Mouse (Mus musculus) midbrain, embryonic 14.5 days (tissue): ENCODE results near the gene Fhl4. TPM values are rescaled to one million over a fixed set of nuclear protein-coding genes. Genes with fewer than 3 reads are reported as not detected.

ENCODE experiments used
- ATAC-seq: fragments of 200-750 bp; cut with Nextera tagmentation; 2 replicates; pipeline ENCODE4 v1.8.0; 2017; ENCODE audit warnings: moderate number of reproducible peaks, moderate library complexity; ENCODE audit not compliant: low FRiP score, low TSS enrichment
- DNase-seq: peaks from one replicate; pipeline ENCODE4 v3.0.0-alpha.2; 2015
- H3K27ac ChIP-seq: fragments of 300-500 bp; sonication (generic); replicated peaks from 2 replicates; pipeline ENCODE4 v1.5.1; 2014; ENCODE audit warnings: mild to moderate bottlenecking, low read depth, low read length, moderate library complexity
- H3K27me3 ChIP-seq: fragments of 300-500 bp; sonication (generic); 2 replicates; pipeline ENCODE4 v1.6.1; 2014; ENCODE audit warnings: low read length, control low read depth, mixed read lengths; ENCODE audit not compliant: control insufficient read depth, insufficient read depth
- H3K36me3 ChIP-seq: fragments of 300-500 bp; sonication (generic); 2 replicates; pipeline ENCODE4 v1.6.1; 2014; ENCODE audit warnings: low read length, control low read depth; ENCODE audit not compliant: control insufficient read depth, insufficient read depth
- H3K4me1 ChIP-seq: fragments of 300-500 bp; sonication (generic); 2 replicates; pipeline ENCODE4 v1.6.1; 2014; ENCODE audit warnings: mild to moderate bottlenecking, antibody characterized with exemption, low read length, control low read depth; ENCODE audit not compliant: control insufficient read depth, insufficient read depth
- H3K4me2 ChIP-seq: fragments of 300-500 bp; sonication (generic); 2 replicates; pipeline ENCODE4 v1.6.1; 2014; ENCODE audit warnings: mild to moderate bottlenecking, low read length, moderate library complexity
- H3K4me3 ChIP-seq: fragments of 300-500 bp; sonication (generic); replicated peaks from 2 replicates; pipeline ENCODE4 v1.5.1; 2014; ENCODE audit warnings: low read depth, low read length
- H3K9ac ChIP-seq: fragments of 300-500 bp; sonication (generic); replicated peaks from 2 replicates; pipeline ENCODE4 v1.6.1; 2014; ENCODE audit warnings: mild to moderate bottlenecking, low read length, moderate library complexity
- H3K9me3 ChIP-seq: fragments of 300-500 bp; sonication (generic); 2 replicates; pipeline ENCODE4 v1.6.1; 2016; ENCODE audit warnings: low read length, control low read depth, mixed read lengths; ENCODE audit not compliant: control insufficient read depth
- WGBS: fragments of 180-500 bp; shearing (Covaris S2); extraction: QIAGEN DNeasy Blood & Tissue Kit; methylation state at CpG from one replicate; pipeline ENCODE4 v1.1.7; 2014; 5-methylcytosine and 5-hydroxymethylcytosine counted together
- polyA plus RNA-seq: library from polyadenylated mRNA; unstranded; fragments of >200 nt; fragmentation: Nextera tagmentation; extraction: Ambion mirVana; gene quantifications from 2 replicates; pipeline ENCODE4 v1.2.1, GENCODE M21; 2014

Gene Fhl4
- polyA plus RNA-seq, 1 experiment from 2014 or later = 2.7 TPM

GRCm38 (mm10) chr10:85114409-85114808, 12.1 kb upstream of the Fhl4 start:
- Histone ChIP-seq H3K4me3 (no peak overlapping the region), H3K9me3 (no peaks in the 10 kb centered on the region), H3K4me2 (no peak overlapping the region), H3K27me3 (no peaks in the 10 kb centered on the region), H3K27ac (no peak overlapping the region), H3K36me3 (peaks cover 28% of the 10 kb centered on the region), H3K4me1 (no peaks in the 10 kb centered on the region), H3K9ac (no peak overlapping the region)
- DNase-seq = no peak
- 92% methylated on average over 4 of the region's 4 CpGs for WGBS
- ATAC-seq = no peak

GRCm38 (mm10) chr10:85103085-85103885, 990 bp upstream of the Fhl4 start:
- DNase-seq (peak; percentile 44), ATAC-seq (peak; percentile 32; the same call in 1 of the 2 replicates)
- Histone ChIP-seq H3K27ac (peak overlapping the region; percentile 89), H3K9ac (peak overlapping the region; percentile 85), H3K27me3 (no peaks in the 10 kb centered on the region), H3K4me2 (peak overlapping the region; percentile 69), H3K4me3 (peak overlapping the region; percentile 95), H3K4me1 (peaks cover 11% of the 10 kb centered on the region; the same call in 1 of the 2 replicates), H3K9me3 (no peaks in the 10 kb centered on the region), H3K36me3 (no peaks in the 10 kb centered on the region)
- under 1% methylated on average over 34 of the region's 34 CpGs for WGBS

GRCm38 (mm10) chr10:85101841-85102240, 454 bp downstream of the Fhl4 start:
- H3K36me3 ChIP-seq = no peaks in the 10 kb centered on the region
- H3K4me2 ChIP-seq = peak overlapping the region; percentile 69
- H3K4me3 ChIP-seq = peak overlapping the region; percentile 95
- peaks cover 11% of the 10 kb centered on the region; the same call in 1 of the 2 replicates for H3K4me1 ChIP-seq
- no peaks in the 10 kb centered on the region for H3K9me3 ChIP-seq
- WGBS = under 1% methylated on average over 10 of the region's 10 CpGs
- H3K9ac ChIP-seq = peak overlapping the region; percentile 82
- peak; percentile 8 for ATAC-seq
- DNase-seq = peak; percentile 59
- no peaks in the 10 kb centered on the region for H3K27me3 ChIP-seq
- peak overlapping the region; percentile 89 for H3K27ac ChIP-seq

GRCm38 (mm10) chr10:85071605-85072152, 30.6 kb downstream of the Fhl4 start:
- Histone ChIP-seq H3K4me3 (no peak overlapping the region), H3K4me2 (no peak overlapping the region), H3K9me3 (no peaks in the 10 kb centered on the region), H3K27ac (no peak overlapping the region), H3K27me3 (no peaks in the 10 kb centered on the region), H3K36me3 (no peaks in the 10 kb centered on the region), H3K9ac (no peak overlapping the region), H3K4me1 (no peaks in the 10 kb centered on the region)
- ATAC-seq (no peak), DNase-seq (no peak)
- WGBS = 49% methylated on average over 4 of the region's 4 CpGs

GRCm38 (mm10) chr10:85054876-85055275, 47.4 kb downstream of the Fhl4 start:
- DNase-seq (no peak), ATAC-seq (no peak)
- Histone ChIP-seq H3K4me3 (no peak overlapping the region), H3K9ac (no peak overlapping the region), H3K27me3 (no peaks in the 10 kb centered on the region), H3K36me3 (no peaks in the 10 kb centered on the region), H3K4me1 (no peaks in the 10 kb centered on the region), H3K9me3 (no peaks in the 10 kb centered on the region), H3K4me2 (no peak overlapping the region), H3K27ac (no peak overlapping the region)
- 95% methylated on average over 2 of the region's 2 CpGs for WGBS

- 43% methylated on average over 4 of the region's 4 CpGs for WGBS
- Histone ChIP-seq H3K4me1 (no peaks in the 10 kb centered on the region), H3K27ac (no peak overlapping the region), H3K4me3 (no peak overlapping the region), H3K9me3 (no peaks in the 10 kb centered on the region), H3K36me3 (no peaks in the 10 kb centered on the region), H3K9ac (no peak overlapping the region), H3K27me3 (no peaks in the 10 kb centered on the region), H3K4me2 (no peak overlapping the region)
- DNase-seq (no peak), ATAC-seq (no peak)
These were observed 49.8 kb downstream of the Fhl4 start for GRCm38 (mm10) chr10:85052451-85052850.

- H3K4me3 ChIP-seq = no peak overlapping the region
- no peak for ATAC-seq
- H3K9me3 ChIP-seq = no peaks in the 10 kb centered on the region
- no peaks in the 10 kb centered on the region for H3K36me3 ChIP-seq
- no peak overlapping the region for H3K27ac ChIP-seq
- 69% methylated on average over 4 of the region's 4 CpGs for WGBS
- no peaks in the 10 kb centered on the region for H3K27me3 ChIP-seq
- H3K4me1 ChIP-seq = no peaks in the 10 kb centered on the region
- H3K9ac ChIP-seq = no peak overlapping the region
- H3K4me2 ChIP-seq = no peak overlapping the region
- DNase-seq = no peak
These were observed 51.6 kb downstream of the Fhl4 start for GRCm38 (mm10) chr10:85050668-85051208.

- ATAC-seq = no peak
- Histone ChIP-seq H3K4me2 (no peak overlapping the region), H3K27me3 (peaks cover 6% of the 10 kb centered on the region; the same call in 1 of the 2 replicates), H3K27ac (no peak overlapping the region), H3K9ac (no peak overlapping the region), H3K9me3 (no peaks in the 10 kb centered on the region), H3K4me3 (no peak overlapping the region), H3K4me1 (peaks cover 12% of the 10 kb centered on the region), H3K36me3 (no peaks in the 10 kb centered on the region)
- no peak for DNase-seq
- 96% methylated on average over 8 of the region's 8 CpGs for WGBS
These were observed 54.3 kb downstream of the Fhl4 start for GRCm38 (mm10) chr10:85048008-85048407.
